Mouse (Mus musculus): ENCODE measurements at regions not wholly inside any gene's neighbourhood (a gene's known extent, or its start where the extent isn't known, plus 50 kb on each side); places are given as distances from the start of the nearest gene placed in this dataset.

DNA sequence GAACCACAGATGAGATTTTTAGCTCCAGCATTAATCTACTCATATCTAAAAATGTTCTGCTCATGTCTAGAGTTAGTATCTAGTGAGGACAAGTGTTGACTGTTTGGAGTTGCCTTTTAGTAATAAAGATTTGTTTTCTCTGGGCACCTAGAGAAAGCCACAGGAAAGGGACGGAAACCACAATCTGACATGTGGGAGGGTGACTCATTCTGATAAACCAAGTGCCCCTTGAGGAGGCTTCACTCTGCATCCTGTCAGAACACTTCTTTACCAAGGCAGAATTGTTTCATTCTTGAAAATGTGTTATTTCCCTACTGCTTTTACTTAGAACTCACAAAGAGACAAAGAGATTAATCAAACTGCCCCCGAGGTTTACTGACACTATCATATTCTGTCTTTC is 537.4 kb upstream of the Gm11114 start:
- no peaks in the 10 kb centered on the region for H3K4me1 ChIP-seq (replicated peaks; ENCODE audit: control insufficient read depth, insufficient read depth, low read length)
- no peak overlapping the region for H3K9ac ChIP-seq (replicated peaks; ENCODE audit: low read depth, low read length)
- H3K36me3 ChIP-seq (ENCODE audit: control insufficient read depth, insufficient read depth) = no peaks in the 10 kb centered on the region
- H3K27ac ChIP-seq (ENCODE audit: low read length) = no peak overlapping the region
- 76% methylated on average over 2 of the region's 2 CpGs for WGBS
- H3K9me3 ChIP-seq (ENCODE audit: control insufficient read depth, low read length) = no peaks in the 10 kb centered on the region
- no peak overlapping the region for H3K4me2 ChIP-seq (ENCODE audit: low read length)
- no peaks in the 10 kb centered on the region for H3K27me3 ChIP-seq (replicated peaks; ENCODE audit: control insufficient read depth, insufficient read depth, low read length)
- H3K4me3 ChIP-seq (replicated peaks; ENCODE audit: low read length) = no peak overlapping the region
- ATAC-seq = no peak

DNA sequence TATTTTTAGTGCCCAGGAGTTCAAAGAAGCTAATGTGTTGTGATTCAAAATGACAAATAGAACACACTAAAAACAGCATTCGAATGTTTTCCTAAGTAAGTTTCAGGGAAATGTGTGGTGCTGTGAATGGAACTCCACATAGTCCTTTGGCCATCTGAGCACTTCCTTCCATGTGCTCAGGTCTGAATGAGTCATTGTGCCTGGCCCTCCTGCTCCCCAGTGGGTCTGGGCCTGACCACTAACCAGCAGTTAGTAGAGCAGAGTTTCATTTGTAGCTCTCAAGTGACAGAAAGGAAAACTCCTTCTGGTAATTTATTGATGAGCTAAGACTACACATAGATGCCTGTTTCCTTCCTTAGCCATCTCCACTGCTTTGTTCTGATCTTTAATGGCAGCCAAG is 533.4 kb upstream of the Gm11114 start:
- no peak overlapping the region for H3K27ac ChIP-seq (ENCODE audit: low read length)
- no peaks in the 10 kb centered on the region for H3K36me3 ChIP-seq (ENCODE audit: control insufficient read depth, insufficient read depth)
- 88% methylated on average over 1 of the region's 1 CpGs for WGBS
- H3K4me2 ChIP-seq (ENCODE audit: low read length) = no peak overlapping the region
- no peak for ATAC-seq
- H3K4me3 ChIP-seq (replicated peaks; ENCODE audit: low read length) = no peak overlapping the region
- H3K9me3 ChIP-seq (ENCODE audit: control insufficient read depth, low read length) = no peaks in the 10 kb centered on the region
- H3K9ac ChIP-seq (replicated peaks; ENCODE audit: low read depth, low read length) = no peak overlapping the region
- H3K4me1 ChIP-seq (replicated peaks; ENCODE audit: control insufficient read depth, insufficient read depth, low read length) = no peaks in the 10 kb centered on the region
- H3K27me3 ChIP-seq (replicated peaks; ENCODE audit: control insufficient read depth, insufficient read depth, low read length) = no peaks in the 10 kb centered on the region

DNA sequence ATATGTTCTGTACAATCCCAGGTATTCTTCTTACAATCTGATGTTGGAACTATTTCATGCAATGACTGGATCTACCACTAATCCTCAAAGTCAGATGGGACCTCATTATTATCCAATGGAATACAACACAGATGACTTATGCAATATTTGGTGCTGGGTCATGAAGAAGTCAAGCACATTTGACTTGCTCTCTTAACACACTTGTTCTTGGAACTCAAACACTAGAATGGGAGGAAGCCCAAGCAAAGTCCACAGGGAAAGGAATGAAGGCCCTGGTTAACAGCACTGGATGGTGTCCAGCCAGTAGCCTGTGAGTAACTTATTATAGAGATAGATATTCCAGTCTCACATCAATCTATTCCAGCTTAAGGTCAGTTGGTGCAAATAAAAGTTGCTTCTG is 486.8 kb upstream of the Gm11114 start:
- H3K4me2 ChIP-seq (ENCODE audit: low read length) = no peak overlapping the region
- no peaks in the 10 kb centered on the region for H3K4me1 ChIP-seq (replicated peaks; ENCODE audit: control insufficient read depth, insufficient read depth, low read length)
- H3K27ac ChIP-seq (ENCODE audit: low read length) = no peak overlapping the region
- no peak overlapping the region for H3K4me3 ChIP-seq (replicated peaks; ENCODE audit: low read length)
- no peak overlapping the region for H3K9ac ChIP-seq (replicated peaks; ENCODE audit: low read depth, low read length)
- no peaks in the 10 kb centered on the region for H3K27me3 ChIP-seq (replicated peaks; ENCODE audit: control insufficient read depth, insufficient read depth, low read length)
- ATAC-seq = no peak
- H3K36me3 ChIP-seq (ENCODE audit: control insufficient read depth, insufficient read depth) = no peaks in the 10 kb centered on the region
- H3K9me3 ChIP-seq (ENCODE audit: control insufficient read depth, low read length) = no peaks in the 10 kb centered on the region

DNA sequence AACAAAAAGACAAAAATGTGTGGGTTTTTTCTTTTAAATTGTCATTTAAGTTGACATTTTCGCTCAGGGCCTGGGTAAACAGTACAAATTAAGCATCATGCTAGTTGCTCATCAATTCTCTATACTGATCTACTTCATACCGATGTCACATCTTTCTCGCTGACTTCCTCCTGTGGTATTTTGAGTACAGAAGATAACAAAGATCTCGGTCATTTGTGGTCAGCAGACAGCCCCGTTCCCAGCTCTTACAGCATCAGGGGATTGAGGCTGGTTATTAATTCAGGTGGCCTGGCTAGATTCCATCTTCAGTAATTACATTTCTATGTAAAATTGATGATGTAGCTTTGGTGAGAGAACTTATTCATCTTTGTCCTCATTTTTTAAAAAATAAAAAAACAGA is 483.6 kb upstream of the Gm11114 start:
- 90% methylated on average over 5 of the region's 5 CpGs for WGBS
- H3K9ac ChIP-seq (replicated peaks; ENCODE audit: low read depth, low read length) = no peak overlapping the region

DNA sequence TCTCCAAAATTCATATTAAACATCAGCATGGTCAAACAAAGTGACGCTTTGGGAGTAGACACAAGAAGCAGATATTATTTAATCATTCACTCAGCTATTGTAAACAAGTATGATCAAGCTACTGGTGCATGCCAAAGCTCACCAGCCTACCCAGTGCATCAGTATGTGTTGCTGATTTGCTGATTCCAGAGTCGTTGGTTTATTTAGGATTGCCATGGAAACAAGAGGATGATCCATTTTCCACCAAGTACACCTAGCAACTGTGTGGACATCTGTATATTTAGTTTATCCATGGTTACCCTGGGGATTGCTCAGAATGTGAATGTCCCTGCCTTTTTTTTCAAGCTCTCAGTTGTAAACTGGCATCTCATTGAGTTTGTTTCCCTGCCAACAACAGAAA is 481.9 kb upstream of the Gm11114 start:
- H3K27ac ChIP-seq (ENCODE audit: low read length) = no peak overlapping the region
- no peak for ATAC-seq
- H3K9me3 ChIP-seq (ENCODE audit: control insufficient read depth, low read length) = no peaks in the 10 kb centered on the region
- 67% methylated on average over 2 of the region's 2 CpGs for whole genome bisulfite sequencing
- no peaks in the 10 kb centered on the region for H3K4me1 ChIP-seq (replicated peaks; ENCODE audit: control insufficient read depth, insufficient read depth, low read length)
- H3K36me3 ChIP-seq (ENCODE audit: control insufficient read depth, insufficient read depth) = no peaks in the 10 kb centered on the region
- no peak overlapping the region for H3K4me3 ChIP-seq (replicated peaks; ENCODE audit: low read length)
- H3K27me3 ChIP-seq (replicated peaks; ENCODE audit: control insufficient read depth, insufficient read depth, low read length) = no peaks in the 10 kb centered on the region
- no peak overlapping the region for H3K9ac ChIP-seq (replicated peaks; ENCODE audit: low read depth, low read length)
- no peak overlapping the region for H3K4me2 ChIP-seq (ENCODE audit: low read length)

More for the DNA sequence above, 483.6 kb upstream of the Gm11114 start:
- H3K27ac ChIP-seq (ENCODE audit: low read length) = no peak overlapping the region
- no peak overlapping the region for H3K4me3 ChIP-seq (replicated peaks; ENCODE audit: low read length)
- H3K36me3 ChIP-seq (ENCODE audit: control insufficient read depth, insufficient read depth) = no peaks in the 10 kb centered on the region
- no peaks in the 10 kb centered on the region for H3K9me3 ChIP-seq (ENCODE audit: control insufficient read depth, low read length)
- H3K27me3 ChIP-seq (replicated peaks; ENCODE audit: control insufficient read depth, insufficient read depth, low read length) = no peaks in the 10 kb centered on the region
- H3K4me1 ChIP-seq (replicated peaks; ENCODE audit: control insufficient read depth, insufficient read depth, low read length) = no peaks in the 10 kb centered on the region
- ATAC-seq = no peak
- no peak overlapping the region for H3K4me2 ChIP-seq (ENCODE audit: low read length)

DNA sequence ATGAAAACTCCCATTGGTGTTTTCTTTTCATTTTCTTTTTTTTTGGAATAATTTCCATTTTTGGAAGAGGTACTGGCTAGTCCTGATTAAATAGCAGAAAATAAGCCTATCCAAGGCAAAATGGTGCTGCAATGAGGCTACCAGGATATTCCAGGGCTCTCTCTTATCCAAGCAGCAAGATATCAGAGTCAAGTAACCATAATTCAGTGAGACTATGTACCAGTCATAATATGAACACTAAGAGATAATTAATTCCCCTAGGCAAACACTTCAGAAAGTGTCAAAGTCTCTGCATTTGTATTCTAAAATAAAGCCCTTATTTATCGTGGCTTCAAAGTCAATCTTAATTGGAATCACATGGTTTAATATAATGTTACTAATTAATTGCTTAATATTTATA is 475.1 kb upstream of the Gm11114 start:
- no peaks in the 10 kb centered on the region for H3K4me1 ChIP-seq (replicated peaks; ENCODE audit: control insufficient read depth, insufficient read depth, low read length)
- H3K4me3 ChIP-seq (replicated peaks; ENCODE audit: low read length) = no peak overlapping the region
- no peak overlapping the region for H3K27ac ChIP-seq (ENCODE audit: low read length)
- WGBS = 49% methylated on average over 1 of the region's 1 CpGs
- no peak for ATAC-seq
- H3K9ac ChIP-seq (replicated peaks; ENCODE audit: low read depth, low read length) = no peak overlapping the region
- H3K9me3 ChIP-seq (ENCODE audit: control insufficient read depth, low read length) = no peaks in the 10 kb centered on the region
- H3K36me3 ChIP-seq (ENCODE audit: control insufficient read depth, insufficient read depth) = no peaks in the 10 kb centered on the region
- H3K4me2 ChIP-seq (ENCODE audit: low read length) = no peak overlapping the region
- no peaks in the 10 kb centered on the region for H3K27me3 ChIP-seq (replicated peaks; ENCODE audit: control insufficient read depth, insufficient read depth, low read length)

DNA sequence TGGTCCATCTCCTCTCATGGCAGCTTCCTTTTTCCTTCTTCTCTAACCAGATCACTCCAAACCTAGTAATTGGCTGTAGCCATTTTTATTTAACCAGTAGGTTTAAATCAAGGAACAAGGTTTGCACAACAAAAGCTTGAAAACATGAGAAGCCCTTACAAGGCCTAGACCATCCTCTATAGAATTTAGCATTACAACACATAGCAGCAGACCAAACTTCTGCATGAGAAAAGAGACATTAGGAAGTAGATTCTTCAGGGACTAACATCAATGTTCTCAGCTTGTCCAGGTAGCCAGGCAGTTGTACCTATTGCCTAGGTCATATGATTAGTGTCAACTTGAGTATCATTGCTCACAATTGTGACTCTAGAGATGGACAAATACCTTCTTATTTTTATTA is 468.6 kb upstream of the Gm11114 start:
- no peak overlapping the region for H3K27ac ChIP-seq (ENCODE audit: low read length)
- no peaks in the 10 kb centered on the region for H3K9me3 ChIP-seq (ENCODE audit: control insufficient read depth, low read length)
- H3K36me3 ChIP-seq (ENCODE audit: control insufficient read depth, insufficient read depth) = no peaks in the 10 kb centered on the region
- H3K4me2 ChIP-seq (ENCODE audit: low read length) = no peak overlapping the region
- H3K4me1 ChIP-seq (replicated peaks; ENCODE audit: control insufficient read depth, insufficient read depth, low read length) = no peaks in the 10 kb centered on the region
- ATAC-seq = no peak
- no peaks in the 10 kb centered on the region for H3K27me3 ChIP-seq (replicated peaks; ENCODE audit: control insufficient read depth, insufficient read depth, low read length)
- H3K4me3 ChIP-seq (replicated peaks; ENCODE audit: low read length) = no peak overlapping the region
- H3K9ac ChIP-seq (replicated peaks; ENCODE audit: low read depth, low read length) = no peak overlapping the region

DNA sequence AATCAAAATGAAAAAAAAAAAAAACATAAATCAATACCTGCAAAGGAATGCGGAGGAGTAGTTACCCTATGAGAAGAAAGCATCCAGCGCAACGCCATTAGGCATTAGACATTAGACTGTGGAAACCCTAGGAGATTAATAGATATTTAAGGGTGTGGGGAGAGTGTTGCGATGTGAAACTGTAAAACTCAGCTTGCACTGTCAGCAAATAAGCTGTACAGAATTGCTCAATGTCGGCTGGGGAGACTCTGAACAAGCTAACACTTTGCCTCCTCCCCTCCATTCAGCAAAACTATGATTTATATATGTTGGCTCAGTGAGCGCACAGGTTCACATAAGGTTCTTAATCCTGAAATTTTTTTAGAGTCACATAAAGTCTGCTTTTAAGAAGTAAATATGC is 451.0 kb upstream of the Gm11114 start:
- H3K9me3 ChIP-seq (ENCODE audit: control insufficient read depth, low read length) = no peaks in the 10 kb centered on the region
- no peak overlapping the region for H3K4me2 ChIP-seq (ENCODE audit: low read length)
- H3K9ac ChIP-seq (replicated peaks; ENCODE audit: low read depth, low read length) = no peak overlapping the region
- no peaks in the 10 kb centered on the region for H3K27me3 ChIP-seq (replicated peaks; ENCODE audit: control insufficient read depth, insufficient read depth, low read length)
- H3K27ac ChIP-seq (ENCODE audit: low read length) = no peak overlapping the region
- H3K4me3 ChIP-seq (replicated peaks; ENCODE audit: low read length) = no peak overlapping the region
- WGBS = 89% methylated on average over 6 of the region's 6 CpGs
- H3K4me1 ChIP-seq (replicated peaks; ENCODE audit: control insufficient read depth, insufficient read depth, low read length) = no peaks in the 10 kb centered on the region
- no peak for ATAC-seq
- no peaks in the 10 kb centered on the region for H3K36me3 ChIP-seq (ENCODE audit: control insufficient read depth, insufficient read depth)

DNA sequence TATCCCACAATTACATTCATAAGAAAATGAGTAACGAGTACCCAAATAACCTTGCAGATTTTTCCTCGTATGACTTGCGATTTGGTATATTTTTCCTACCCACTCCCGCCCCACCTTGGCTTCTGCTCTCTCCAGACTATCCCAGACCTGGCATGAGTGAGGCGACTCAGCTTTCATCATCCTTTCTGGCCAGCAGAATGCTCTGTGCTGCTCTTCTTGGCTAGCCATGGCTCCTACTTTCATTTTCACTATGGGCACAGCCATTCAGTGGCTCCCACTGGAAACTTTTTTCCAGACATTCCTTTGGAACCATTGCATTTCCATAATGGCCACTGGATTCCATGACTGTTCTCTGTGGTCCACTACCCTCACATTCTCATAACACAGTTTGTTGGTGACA is 449.1 kb upstream of the Gm11114 start:
- ATAC-seq = no peak
- H3K4me3 ChIP-seq (replicated peaks; ENCODE audit: low read length) = no peak overlapping the region
- H3K4me2 ChIP-seq (ENCODE audit: low read length) = no peak overlapping the region
- no peaks in the 10 kb centered on the region for H3K36me3 ChIP-seq (ENCODE audit: control insufficient read depth, insufficient read depth)
- H3K4me1 ChIP-seq (replicated peaks; ENCODE audit: control insufficient read depth, insufficient read depth, low read length) = no peaks in the 10 kb centered on the region
- H3K27ac ChIP-seq (ENCODE audit: low read length) = no peak overlapping the region
- H3K9me3 ChIP-seq (ENCODE audit: control insufficient read depth, low read length) = no peaks in the 10 kb centered on the region
- H3K27me3 ChIP-seq (replicated peaks; ENCODE audit: control insufficient read depth, insufficient read depth, low read length) = no peaks in the 10 kb centered on the region
- no peak overlapping the region for H3K9ac ChIP-seq (replicated peaks; ENCODE audit: low read depth, low read length)
- WGBS = 80% methylated on average over 5 of the region's 5 CpGs

DNA sequence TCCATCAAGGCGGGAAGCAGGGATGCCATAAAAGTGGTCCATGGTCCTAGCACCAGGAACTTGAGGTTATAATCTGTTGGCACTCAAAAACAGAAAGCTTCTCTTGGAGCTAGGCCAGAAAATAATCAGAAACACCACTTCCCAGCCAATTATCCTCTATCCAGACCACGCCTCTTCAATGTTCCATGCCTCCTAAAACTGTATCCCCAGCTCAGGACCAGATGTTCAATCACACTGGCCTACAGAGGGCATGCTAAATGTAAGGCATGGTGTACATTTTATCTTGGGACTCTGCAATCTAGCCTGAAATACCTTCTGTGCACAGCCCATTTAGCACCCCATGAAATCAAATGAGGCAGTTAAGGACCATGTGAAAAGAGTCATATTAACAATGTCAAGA is 418.4 kb upstream of the Gm11114 start:
- WGBS = 65% methylated on average over 2 of the region's 2 CpGs
- H3K27ac ChIP-seq (ENCODE audit: low read length) = no peak overlapping the region
- no peaks in the 10 kb centered on the region for H3K36me3 ChIP-seq (ENCODE audit: control insufficient read depth, insufficient read depth)
- no peaks in the 10 kb centered on the region for H3K9me3 ChIP-seq (ENCODE audit: control insufficient read depth, low read length)
- no peaks in the 10 kb centered on the region for H3K27me3 ChIP-seq (replicated peaks; ENCODE audit: control insufficient read depth, insufficient read depth, low read length)
- no peak overlapping the region for H3K4me2 ChIP-seq (ENCODE audit: low read length)
- ATAC-seq = no peak
- H3K4me1 ChIP-seq (replicated peaks; ENCODE audit: control insufficient read depth, insufficient read depth, low read length) = no peaks in the 10 kb centered on the region
- no peak overlapping the region for H3K9ac ChIP-seq (replicated peaks; ENCODE audit: low read depth, low read length)
- no peak overlapping the region for H3K4me3 ChIP-seq (replicated peaks; ENCODE audit: low read length)

All from forebrain, embryonic 16.5 days (tissue).